Mouse (Mus musculus): ENCODE results near the gene Slc6a13.

DNA sequence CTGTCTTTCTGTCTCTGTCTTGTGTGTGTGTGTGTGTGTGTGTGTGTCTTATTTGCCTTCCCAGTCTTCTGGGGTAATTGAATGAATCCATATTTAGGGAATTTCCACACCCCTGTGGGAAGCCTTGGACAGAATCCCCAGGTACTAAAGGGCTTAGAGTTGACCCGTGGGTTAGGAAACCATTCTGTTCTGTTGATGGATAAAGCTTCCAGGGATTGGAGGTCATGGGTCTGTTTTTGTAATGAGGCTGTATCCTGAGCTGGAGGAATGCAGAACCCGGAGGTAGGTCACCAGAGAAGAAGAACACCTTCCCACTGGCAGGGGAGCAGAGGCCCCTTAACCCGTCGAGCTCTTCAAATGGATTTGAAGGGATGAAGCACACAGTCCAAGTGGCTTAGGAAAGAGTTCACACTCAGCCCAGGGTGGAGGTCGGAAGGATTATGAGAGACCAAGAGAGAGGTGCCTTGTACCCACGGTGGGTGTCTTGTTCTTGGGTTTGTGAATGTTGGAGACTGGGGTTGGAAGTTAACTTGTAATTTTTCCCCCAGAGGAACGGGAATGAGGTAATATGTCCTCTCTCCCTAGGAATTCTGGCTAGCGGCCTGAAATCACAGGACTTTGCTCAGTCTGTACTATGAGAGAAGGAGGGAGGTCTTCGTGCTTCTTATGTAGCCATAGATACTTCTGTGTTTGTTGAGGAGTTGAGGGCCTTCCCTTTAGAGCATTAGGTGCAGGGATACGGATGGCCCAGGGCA lies 3.6 kb downstream of the Slc6a13 start:
- TF ChIP-seq CTCF (IDR thresholded peaks at IDR 0.05; ENCODE audit: low read depth, low read length) (no peak), EP300 (IDR thresholded peaks at IDR 0.05; ENCODE audit: insufficient read depth, low read depth, low read length) (no peak), POLR2A (IDR thresholded peaks at IDR 0.05; ENCODE audit: insufficient read depth, low read length) (no peak)

Measured in ES-Bruce4 (cell line).